Mouse (Mus musculus) lung, embryonic 14.5 days (tissue): ENCODE results near the gene Atp5h. TPM values are rescaled to one million over a fixed set of nuclear protein-coding genes. Genes with fewer than 3 reads are reported as not detected.
"Not testable (repeated sequence)": the region's sequence is repeated elsewhere in the genome, so short reads cannot be mapped to it uniquely, and the experiment has no call there.

ENCODE experiments used
- ATAC-seq: fragments of 200-750 bp; cut with Nextera tagmentation; 2 replicates; pipeline ENCODE4 v1.8.0; 2017; ENCODE audit warnings: mild to moderate bottlenecking, moderate TSS enrichment, moderate library complexity; ENCODE audit not compliant: insufficient read depth
- DNase-seq: peaks from one replicate; pipeline ENCODE4 v3.0.0-alpha.2; 2015
- H3K27ac ChIP-seq: fragments of 300-500 bp; sonication (generic); 2 replicates; pipeline ENCODE4 v1.5.1; 2014; ENCODE audit warnings: low read depth, mild to moderate bottlenecking, moderate library complexity
- H3K27me3 ChIP-seq: fragments of 300-500 bp; sonication (generic); 2 replicates; pipeline ENCODE4 v1.6.1; 2014; ENCODE audit warnings: low read length, control low read depth; ENCODE audit not compliant: insufficient read depth
- H3K36me3 ChIP-seq: fragments of 300-500 bp; sonication (generic); 2 replicates; pipeline ENCODE4 v1.6.1; 2014; ENCODE audit warnings: control low read depth; ENCODE audit not compliant: insufficient read depth
- H3K4me1 ChIP-seq: fragments of 300-500 bp; sonication (generic); 2 replicates; pipeline ENCODE4 v1.6.1; 2014; ENCODE audit warnings: antibody characterized with exemption, control low read depth; ENCODE audit not compliant: insufficient read depth
- H3K4me2 ChIP-seq: fragments of 300-500 bp; sonication (generic); 2 replicates; pipeline ENCODE4 v1.6.1; 2014; ENCODE audit warnings: mild to moderate bottlenecking
- H3K4me3 ChIP-seq: fragments of 300-500 bp; sonication (generic); 2 replicates; pipeline ENCODE4 v1.5.1; 2014; ENCODE audit warnings: low read depth, low read length
- H3K9ac ChIP-seq: fragments of 300-500 bp; sonication (generic); 2 replicates; pipeline ENCODE4 v1.6.1; 2014
- H3K9me3 ChIP-seq: fragments of 300-500 bp; sonication (generic); 2 replicates; pipeline ENCODE4 v1.6.1; 2016; ENCODE audit warnings: low read depth, low read length, control low read depth
- CTCF ChIP-seq: IDR thresholded peaks from 2 replicates; pipeline ENCODE4 v1.5.1; 2016; ENCODE audit warnings: antibody characterized with exemption, low read depth
- WGBS: fragments of 180-500 bp; shearing (Covaris S2); extraction: QIAGEN DNeasy Blood & Tissue Kit; methylation state at CpG from one replicate; pipeline ENCODE4 v1.1.7; 2014; 5-methylcytosine and 5-hydroxymethylcytosine counted together
- polyA plus RNA-seq: library from polyadenylated mRNA; unstranded; fragments of >200 nt; fragmentation: Nextera tagmentation; extraction: Ambion mirVana; gene quantifications from 2 replicates; pipeline ENCODE4 v1.2.1, GENCODE M21; 2014

Atp5h gene
- polyA plus RNA-seq, 1 experiment from 2014 or later: 817 TPM

- DNase-seq (no peak), ATAC-seq (no peak)
- H3K4me2 ChIP-seq: no peak overlapping the region
- H3K4me3 ChIP-seq: no peak overlapping the region
- no peak overlapping the region for H3K9ac ChIP-seq
- TF ChIP-seq CTCF: no peak
- H3K36me3 ChIP-seq: peaks cover 13% of the 10 kb centered on the region; the same call in 1 of the 2 replicates
- WGBS: 61% methylated on average over 3 of the region's 3 CpGs
- no peak overlapping the region for H3K27ac ChIP-seq
- no peaks in the 10 kb centered on the region for H3K27me3 ChIP-seq
- no peaks in the 10 kb centered on the region for H3K9me3 ChIP-seq
- H3K4me1 ChIP-seq: peaks cover 7% of the 10 kb centered on the region
Observed at GRCm38 (mm10) chr11:115400126-115400525, 19.6 kb downstream of the Atp5h start.

GRCm38 (mm10) chr11:115398085-115398484, 21.7 kb downstream of the Atp5h start:
- Histone ChIP-seq H3K27ac (no peak overlapping the region), H3K9ac (no peak overlapping the region), H3K36me3 (peaks cover 34% of the 10 kb centered on the region), H3K9me3 (no peaks in the 10 kb centered on the region), H3K27me3 (no peaks in the 10 kb centered on the region), H3K4me2 (no peak overlapping the region), H3K4me3 (no peak overlapping the region), H3K4me1 (no peaks in the 10 kb centered on the region)
- ATAC-seq (peak; percentile 75), DNase-seq (peak; percentile 80)
- 46% methylated on average over 7 of the region's 7 CpGs for WGBS
- no peak for TF ChIP-seq CTCF

GRCm38 (mm10) chr11:115393721-115394325, 25.9 kb downstream of the Atp5h start:
- Histone ChIP-seq H3K9ac (no peak overlapping the region), H3K27me3 (no peaks in the 10 kb centered on the region), H3K9me3 (no peaks in the 10 kb centered on the region), H3K36me3 (peaks cover 60% of the 10 kb centered on the region), H3K4me2 (peak overlapping the region; percentile 39), H3K4me1 (no peaks in the 10 kb centered on the region), H3K4me3 (no peak overlapping the region), H3K27ac (no peak overlapping the region)
- TF ChIP-seq CTCF: no peak
- WGBS: 57% methylated on average over 34 of the region's 34 CpGs
- no peak for ATAC-seq
- peak; percentile 28 for DNase-seq

GRCm38 (mm10) chr11:115391358-115391757, 28.4 kb downstream of the Atp5h start:
- H3K36me3 ChIP-seq: peaks cover 59% of the 10 kb centered on the region
- TF ChIP-seq CTCF: no peak
- no peak overlapping the region for H3K27ac ChIP-seq
- H3K4me2 ChIP-seq: no peak overlapping the region
- no peak overlapping the region for H3K9ac ChIP-seq
- no peak overlapping the region for H3K4me3 ChIP-seq
- H3K9me3 ChIP-seq: no peaks in the 10 kb centered on the region
- no peak for ATAC-seq
- no peaks in the 10 kb centered on the region for H3K4me1 ChIP-seq
- no peak for DNase-seq
- no peaks in the 10 kb centered on the region for H3K27me3 ChIP-seq
- 91% methylated on average over 7 of the region's 7 CpGs for WGBS

GRCm38 (mm10) chr11:115386859-115387258, 32.9 kb downstream of the Atp5h start:
- WGBS: 88% methylated on average over 3 of the region's 3 CpGs
- peaks cover 14% of the 10 kb centered on the region; the same call in 1 of the 2 replicates for H3K36me3 ChIP-seq
- H3K4me1 ChIP-seq: peaks cover 15% of the 10 kb centered on the region
- not testable (repeated sequence) for ATAC-seq, DNase-seq, H3K27me3 ChIP-seq, H3K4me2 ChIP-seq, H3K27ac ChIP-seq, H3K9me3 ChIP-seq, H3K4me3 ChIP-seq, H3K9ac ChIP-seq

GRCm38 (mm10) chr11:115384587-115384986, 35.2 kb downstream of the Atp5h start:
- H3K27me3 ChIP-seq: no peaks in the 10 kb centered on the region
- no peak overlapping the region for H3K4me3 ChIP-seq
- ATAC-seq (no peak), DNase-seq (peak; percentile 21)
- peak overlapping the region; percentile 71; the same call in 1 of the 2 replicates for H3K27ac ChIP-seq
- WGBS: 71% methylated on average over 5 of the region's 5 CpGs
- no peak for TF ChIP-seq CTCF
- H3K4me1 ChIP-seq: peaks cover 15% of the 10 kb centered on the region
- H3K9me3 ChIP-seq: no peaks in the 10 kb centered on the region
- peak overlapping the region; percentile 85 for H3K4me2 ChIP-seq
- no peak overlapping the region for H3K9ac ChIP-seq
- no peaks in the 10 kb centered on the region for H3K36me3 ChIP-seq

GRCm38 (mm10) chr11:115383701-115384474, 35.9 kb downstream of the Atp5h start:
- Histone ChIP-seq H3K9ac (no peak overlapping the region; the same call in 1 of the 2 replicates), H3K4me3 (no peak overlapping the region), H3K36me3 (no peaks in the 10 kb centered on the region), H3K4me2 (peak overlapping the region; percentile 85), H3K27ac (peak overlapping the region; percentile 71), H3K27me3 (no peaks in the 10 kb centered on the region), H3K4me1 (peaks cover 15% of the 10 kb centered on the region), H3K9me3 (no peaks in the 10 kb centered on the region)
- DNase-seq: peak; percentile 85
- ATAC-seq: no peak; the same call in 1 of the 2 replicates
- no peak for TF ChIP-seq CTCF
- 42% methylated on average over 16 of the region's 16 CpGs for WGBS
